Mouse (Mus musculus) kidney, postnatal 14 days (tissue): ENCODE data around the gene Hunk.

Experiments used
- DNase-seq: peaks from one replicate; pipeline ENCODE4 v3.0.0; 2022; ENCODE audit warnings: mixed read lengths

Hunk gene

GRCm38 (mm10) chr16:90440654-90441053, 54.8 kb downstream of the Hunk start:
- DNase-seq: no peak

DNA sequence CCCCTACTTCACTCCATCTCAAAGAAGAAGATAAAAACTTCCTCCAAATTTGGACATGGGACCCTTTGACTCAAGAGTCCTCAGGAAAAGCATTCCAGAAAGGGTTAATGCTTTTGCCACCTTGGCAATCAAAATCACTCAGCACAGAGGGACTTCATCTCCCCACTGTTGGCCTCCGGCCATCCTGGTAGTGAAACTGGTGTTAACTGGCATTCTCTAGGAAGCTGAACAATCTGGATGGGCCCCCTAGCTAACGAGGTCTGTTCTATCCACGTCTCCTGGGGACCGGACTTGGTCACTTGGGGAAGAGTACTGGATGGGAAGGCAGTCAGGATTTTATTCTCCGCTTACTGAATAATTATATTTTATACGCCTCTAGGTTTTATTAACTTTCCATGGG, 57.2 kb downstream of the Hunk start:
- no peak for DNase-seq

DNA sequence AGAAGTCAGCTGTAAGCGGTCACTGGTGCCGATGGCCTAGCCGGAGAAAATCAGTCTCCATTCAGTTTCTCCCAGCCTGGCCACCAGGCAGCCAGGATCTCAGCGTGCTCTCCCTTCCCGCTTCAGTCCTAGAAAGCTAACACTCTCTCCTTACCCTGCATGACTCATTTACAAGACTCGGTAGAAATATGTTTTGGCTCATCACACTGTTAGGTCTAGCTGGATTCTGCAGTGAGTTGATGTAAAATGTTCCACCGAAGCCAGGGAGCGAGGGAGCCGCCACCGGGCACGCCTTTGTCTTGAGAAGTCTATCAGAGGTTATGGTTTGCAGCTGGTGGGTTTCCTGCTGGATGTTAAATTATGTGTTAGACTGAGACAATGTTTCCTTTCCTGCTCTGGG, 67.4 kb downstream of the Hunk start:
- DNase-seq: peak; percentile 41

DNA sequence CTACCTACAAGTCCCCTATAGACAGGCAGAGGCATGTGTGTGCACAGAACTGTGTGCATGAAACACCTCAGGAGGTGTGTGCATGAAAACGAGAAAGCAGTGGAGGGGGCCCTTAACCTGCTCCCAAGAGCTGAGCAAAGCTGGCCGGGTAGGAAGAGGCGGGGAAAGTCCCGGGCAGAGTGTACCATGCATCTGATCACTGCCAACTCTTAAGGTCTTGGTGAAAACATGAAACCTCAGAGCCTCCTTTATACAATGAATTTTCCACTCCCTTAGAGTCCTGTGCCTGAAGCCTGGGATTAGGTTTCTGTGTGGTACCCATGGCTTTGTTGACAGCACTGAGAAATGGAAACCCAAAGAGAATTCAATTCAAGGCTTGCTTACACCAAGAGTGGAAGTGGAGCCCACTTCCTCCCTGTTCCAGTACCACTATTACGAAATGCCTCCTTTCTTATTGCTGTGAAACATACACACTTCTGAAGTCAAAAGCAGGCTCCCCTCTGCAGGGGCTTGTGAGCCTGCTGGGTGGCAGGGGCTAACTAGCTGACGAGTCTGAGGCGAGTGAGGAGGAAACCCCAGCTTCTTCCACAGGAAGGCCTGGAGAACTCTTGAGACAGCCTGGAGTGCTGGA, 70.8 kb downstream of the Hunk start:
- no peak for DNase-seq

DNA sequence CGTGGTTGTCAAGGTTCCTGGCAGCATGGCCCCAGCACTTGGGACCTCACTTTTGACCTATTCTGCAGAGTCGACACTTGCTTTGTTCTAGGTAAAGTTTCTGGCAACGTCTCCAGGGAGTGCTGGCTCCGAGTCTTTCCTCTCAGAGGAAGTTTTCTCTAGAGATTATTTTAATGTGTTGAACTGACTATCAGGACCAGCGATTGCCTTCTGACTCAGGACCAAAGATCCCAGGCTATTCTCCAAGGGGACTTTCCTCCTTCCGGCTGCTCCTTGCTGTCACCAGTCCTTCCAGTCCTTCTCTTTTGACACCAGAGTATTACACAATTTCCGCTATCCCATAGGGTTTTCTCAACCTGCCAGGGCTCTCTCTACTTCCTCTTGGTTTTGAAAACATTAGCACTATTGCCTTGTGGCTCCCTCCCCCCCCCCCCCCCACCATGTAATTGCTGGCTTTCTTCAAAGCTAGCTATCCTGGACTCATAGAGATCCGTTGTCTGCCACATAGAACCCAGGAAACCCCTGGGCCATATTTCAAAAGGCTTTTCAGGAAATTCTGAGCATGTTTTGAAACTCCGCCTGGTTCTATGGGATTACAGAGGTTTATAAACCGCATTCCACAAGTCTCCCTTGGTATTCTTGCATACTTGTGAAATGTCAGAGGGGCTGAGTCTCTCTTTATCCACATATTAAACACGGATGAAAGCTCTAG, 73.2 kb downstream of the Hunk start:
- peak; percentile 33 for DNase-seq

GRCm38 (mm10) chr16:90461304-90461905, 75.6 kb downstream of the Hunk start:
- no peak for DNase-seq

GRCm38 (mm10) chr16:90462728-90463275, 77.0 kb downstream of the Hunk start:
- DNase-seq: peak; percentile 30

DNA sequence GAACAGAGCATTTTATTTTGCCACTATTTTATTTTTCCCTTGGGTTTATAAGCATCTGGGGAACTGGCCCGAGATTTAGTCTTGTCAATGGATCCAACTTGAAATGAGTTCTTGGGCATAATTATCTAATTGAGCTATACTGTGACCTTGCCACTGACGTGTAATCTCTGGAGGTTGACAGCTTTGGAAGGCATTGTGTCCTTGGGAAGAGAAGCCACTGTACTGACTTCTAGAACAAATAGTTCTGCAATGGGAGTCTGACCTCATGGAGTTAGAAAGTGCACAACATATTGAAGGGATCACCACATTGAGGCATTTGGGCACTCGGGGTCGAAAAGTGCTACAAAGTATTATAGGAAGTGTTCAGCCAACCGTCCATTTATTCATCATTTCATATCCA, 79.3 kb downstream of the Hunk start:
- no peak for DNase-seq

DNA sequence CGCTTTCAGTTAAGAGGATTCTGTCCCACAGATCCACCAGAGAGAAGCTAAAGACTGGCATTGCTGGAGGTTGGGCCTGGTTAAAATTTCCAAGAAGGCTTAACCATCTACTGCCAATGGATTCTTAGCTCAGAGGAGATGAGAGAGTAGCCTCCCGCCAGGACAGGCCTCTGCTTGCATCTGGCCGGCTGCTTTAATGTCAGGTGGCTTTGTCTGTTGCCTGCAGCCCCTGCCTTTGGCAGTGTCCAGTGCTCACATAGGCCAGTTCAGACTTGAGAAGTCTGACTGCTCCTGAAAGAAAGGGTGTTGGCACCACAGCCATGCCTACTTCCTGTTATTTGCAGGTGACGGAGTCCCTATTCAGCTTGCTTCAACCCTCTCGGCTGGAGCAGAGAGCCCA, 82.5 kb downstream of the Hunk start:
- DNase-seq: no peak

DNA sequence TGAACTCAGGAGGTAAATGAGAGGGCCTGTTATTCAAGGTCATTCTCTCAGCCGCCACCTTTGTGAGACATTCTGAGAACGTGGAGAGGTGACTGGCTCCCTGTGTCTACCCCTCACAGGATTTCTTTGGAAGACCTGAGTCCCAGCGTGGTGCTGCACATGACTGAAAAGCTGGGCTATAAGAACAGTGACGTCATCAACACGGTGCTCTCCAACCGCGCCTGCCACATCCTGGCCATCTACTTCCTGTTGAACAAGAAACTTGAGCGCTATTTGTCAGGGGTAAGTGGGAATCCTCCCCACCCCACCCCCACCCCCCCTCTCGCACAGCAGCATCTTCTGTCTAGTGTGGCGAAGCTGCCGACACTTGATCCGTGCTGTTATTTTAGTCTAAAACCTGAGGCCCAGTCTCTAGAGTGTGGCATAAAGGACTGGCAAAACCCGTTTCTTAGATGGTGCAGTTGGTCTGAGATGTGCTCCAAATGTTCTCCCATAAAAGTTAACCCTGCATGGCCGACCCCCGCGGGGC, 90.0 kb downstream of the Hunk start:
- DNase-seq: no peak

- no peak for DNase-seq
Observed at GRCm38 (mm10) chr16:90481612-90482011, 95.8 kb downstream of the Hunk start.

GRCm38 (mm10) chr16:90483341-90483740, 97.5 kb downstream of the Hunk start:
- DNase-seq: no peak

GRCm38 (mm10) chr16:90485125-90485524, 99.3 kb downstream of the Hunk start:
- no peak for DNase-seq

DNA sequence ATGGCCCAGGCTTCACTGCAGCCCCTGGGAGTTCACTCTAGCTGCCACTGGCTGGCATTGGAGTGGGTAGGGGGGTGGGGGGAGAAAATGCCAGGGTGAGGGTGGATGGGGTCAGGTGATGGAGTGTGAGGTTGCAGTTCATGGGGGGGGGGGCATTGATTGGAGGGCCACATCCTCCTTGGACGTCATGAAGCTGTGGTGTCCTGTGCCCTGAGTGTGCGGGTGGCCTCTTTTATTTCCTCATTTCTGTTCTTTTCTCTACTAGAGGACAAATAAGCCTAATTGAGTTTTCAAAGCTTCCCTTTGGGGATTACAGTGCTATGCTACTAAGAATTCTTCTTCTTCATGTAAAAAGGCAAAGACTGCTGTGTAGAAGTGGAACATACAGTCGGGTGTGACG, 99.8 kb downstream of the Hunk start:
- DNase-seq: no peak

DNA sequence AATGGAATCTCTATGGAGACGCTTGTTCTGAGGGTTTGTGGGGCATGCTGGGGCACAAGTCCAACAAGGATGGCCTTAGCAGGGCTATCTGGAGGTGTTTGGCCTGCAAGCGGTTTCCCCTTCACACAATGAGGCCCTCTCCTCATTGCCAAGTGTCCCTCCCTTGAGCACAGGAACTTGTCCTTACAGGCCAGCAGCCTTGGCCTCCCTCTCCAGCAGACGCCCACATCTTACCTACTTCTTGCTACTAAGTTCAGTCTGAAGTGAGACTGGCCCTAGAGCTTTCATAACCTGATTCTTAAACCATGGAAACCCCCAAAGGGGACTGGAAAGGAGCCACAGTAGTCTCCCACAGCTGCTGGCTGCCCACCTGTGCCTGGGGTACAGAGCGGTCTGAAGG, 104.3 kb downstream of the Hunk start:
- no peak for DNase-seq

DNA sequence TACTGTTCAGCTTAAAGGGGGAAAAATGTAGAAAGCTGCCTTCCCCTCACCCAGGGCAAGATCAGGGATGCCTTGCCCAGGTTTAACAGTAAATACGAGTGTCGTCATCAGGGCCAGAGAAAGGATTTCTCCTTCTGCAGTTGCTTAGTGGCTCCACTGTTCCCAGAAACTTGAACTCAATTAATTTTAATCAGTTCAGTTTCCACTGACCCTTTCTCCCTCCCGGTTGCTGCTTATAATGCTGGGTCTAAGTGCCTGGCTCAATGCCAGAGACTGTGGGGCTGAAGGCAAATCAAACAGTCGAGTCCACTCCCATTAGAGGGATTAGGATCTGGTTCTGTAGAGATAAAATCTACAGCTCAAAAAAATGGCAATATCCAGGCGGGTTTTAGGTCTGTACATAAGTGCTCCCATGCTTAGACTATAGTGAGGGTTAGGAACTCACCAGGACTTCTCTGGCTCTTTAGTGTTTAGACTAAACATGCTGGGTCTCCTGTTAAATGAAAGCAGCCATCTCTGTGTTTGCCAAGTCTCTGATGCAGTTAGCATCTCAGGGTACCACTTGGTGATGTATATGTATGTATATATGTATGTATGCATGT, 106.2 kb downstream of the Hunk start:
- DNase-seq: peak; percentile 58

DNA sequence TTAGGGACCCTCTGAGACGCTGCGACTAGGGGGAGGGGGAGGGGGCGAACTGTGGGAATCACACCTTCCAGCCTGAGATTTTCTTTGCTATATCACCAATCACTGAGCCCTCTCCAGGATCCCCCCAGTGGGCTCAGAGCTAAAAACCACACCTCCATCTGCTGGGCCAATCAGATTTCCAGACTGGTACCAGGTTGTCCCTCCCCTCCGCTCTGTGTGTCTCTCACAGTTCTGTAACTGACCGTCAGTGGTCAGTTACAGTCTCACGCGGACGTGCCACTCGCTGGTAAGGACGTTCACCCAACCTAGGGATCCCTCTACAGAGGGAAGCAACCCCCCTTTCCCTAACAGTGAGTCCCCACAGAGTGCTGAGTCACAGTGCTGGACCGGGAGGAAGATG, 111.1 kb downstream of the Hunk start:
- no peak for DNase-seq

DNA sequence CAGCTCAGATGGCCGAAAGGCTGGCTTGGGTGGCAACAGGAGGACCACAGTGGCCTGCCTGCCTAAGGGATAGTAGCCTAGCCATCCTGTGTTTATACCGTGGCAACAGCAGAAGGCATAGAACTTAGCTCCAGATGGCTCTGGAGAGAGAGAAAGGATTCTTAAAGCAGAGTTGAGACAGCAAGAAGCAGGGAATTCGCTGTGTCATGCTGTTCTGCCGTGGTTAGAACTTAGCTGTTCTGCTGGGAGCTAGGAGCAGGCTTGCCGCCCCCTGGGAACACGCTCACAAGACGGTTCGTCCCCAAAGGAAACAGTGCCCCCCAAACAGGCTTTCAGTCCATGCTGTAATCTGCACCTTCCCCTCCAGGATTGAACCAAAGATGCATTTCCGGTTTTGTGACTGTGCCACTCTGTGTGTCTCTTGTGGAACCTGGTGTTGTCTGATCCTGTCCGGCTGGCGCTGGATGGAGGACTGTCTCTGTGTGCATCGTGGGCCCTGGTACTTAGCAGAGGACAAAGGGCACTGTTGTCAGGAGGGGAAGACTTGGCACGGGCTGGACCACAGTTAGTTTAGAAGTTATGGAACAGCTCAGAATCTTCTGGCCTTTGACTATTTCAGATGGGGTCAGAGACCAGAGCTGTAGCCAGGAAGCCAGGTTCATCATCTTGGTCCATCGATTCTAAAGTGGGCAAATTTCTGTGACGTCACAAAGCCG, 112.1 kb downstream of the Hunk start:
- no peak for DNase-seq

DNA sequence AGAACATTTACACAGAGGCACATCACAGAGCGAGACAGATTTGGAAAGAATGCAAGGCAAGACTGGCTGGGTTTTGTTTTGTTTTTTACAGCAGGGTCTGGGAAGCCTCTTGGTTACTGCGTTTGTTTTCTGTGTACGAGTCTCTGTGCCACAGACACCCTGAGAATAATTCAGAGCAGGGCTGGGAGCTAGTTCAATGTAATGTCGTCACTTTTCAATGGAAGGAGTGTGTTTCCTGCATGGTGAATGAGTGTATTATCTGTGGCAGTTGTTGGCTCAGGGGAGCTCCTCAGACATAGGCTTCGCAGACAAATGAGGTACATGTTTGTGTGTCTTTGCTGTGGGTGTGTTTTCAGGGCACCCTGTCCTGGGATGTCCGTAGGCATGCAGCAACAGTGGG, 115.0 kb downstream of the Hunk start:
- no peak for DNase-seq

DNA sequence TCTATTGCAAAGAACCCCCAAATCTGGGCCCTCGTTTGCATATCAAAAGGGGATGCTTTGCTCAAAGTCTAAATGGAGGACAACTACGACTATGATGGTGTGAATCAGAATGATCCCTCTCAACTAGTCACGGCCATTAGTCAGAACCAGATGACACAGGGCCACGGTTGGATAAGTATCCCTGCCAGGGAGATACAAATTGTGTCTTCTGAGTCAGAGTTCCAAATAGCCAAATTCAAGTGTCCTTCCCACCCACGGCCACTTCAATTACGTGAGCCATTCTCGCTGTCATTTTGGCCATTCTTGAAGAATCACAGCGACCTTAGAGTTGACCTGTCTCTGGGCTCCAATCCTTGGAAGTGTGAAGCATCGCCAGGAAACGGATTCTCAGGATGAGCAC, 119.4 kb downstream of the Hunk start:
- no peak for DNase-seq

DNA sequence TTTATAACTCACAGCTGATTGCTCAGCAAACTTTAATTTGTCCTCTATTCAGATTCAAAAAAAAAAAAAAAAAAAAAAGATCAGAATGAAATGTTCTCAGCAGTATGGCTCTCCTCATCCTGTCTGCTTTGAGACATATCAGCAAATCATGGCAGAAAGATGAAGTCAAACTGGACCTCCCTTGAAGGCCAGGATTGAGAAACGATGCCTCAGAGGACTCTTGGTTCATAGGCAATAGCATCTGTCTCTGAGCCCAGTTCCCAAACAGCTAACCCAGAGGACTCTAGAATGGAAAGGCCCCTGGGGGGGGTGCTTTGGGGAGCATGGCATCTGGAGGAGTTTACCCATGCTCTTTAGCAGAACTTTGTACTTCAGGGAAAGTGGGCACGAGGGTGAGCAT, 119.9 kb downstream of the Hunk start:
- DNase-seq: no peak

- DNase-seq: peak; percentile 36
Observed at GRCm38 (mm10) chr16:90511551-90512296, 125.9 kb downstream of the Hunk start.
